Mouse (Mus musculus): ENCODE results near the gene Gm7861. TPM values are rescaled to one million over a fixed set of nuclear protein-coding genes. Genes with fewer than 3 reads are reported as not detected.
"Not testable (repeated sequence)": the region's sequence is repeated elsewhere in the genome, so short reads cannot be mapped to it uniquely, and the experiment has no call there.

Gm7861 gene
- polyA plus RNA-seq (2012; rRNA removed) = not detected in 2 replicates

DNA sequence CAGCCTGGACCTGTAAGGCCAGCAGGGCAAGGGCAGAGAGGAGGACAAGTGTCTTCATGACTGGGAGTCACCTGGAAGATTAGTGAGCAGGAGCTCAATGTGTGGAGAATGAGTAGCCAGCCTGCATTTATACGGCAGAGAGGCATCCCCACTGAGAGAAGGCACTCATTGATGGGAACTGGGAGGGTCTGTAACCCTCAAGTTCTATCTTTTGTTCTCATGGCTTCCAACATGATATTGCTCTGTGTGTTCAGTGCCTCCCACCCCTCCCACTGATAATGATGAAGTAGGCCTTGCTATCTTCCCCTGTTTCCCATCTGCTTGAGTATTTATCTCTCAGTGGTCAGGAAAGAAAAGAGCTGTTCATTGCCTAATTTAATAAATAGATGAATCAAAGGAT is at the start of gene Gm7861:
Gene Gm7861 (minus strand): TSS at position 101 of the 400 bp plus-strand sequence.
- not testable (repeated sequence) for H3K27me3 ChIP-seq (ENCODE audit: control insufficient read depth, insufficient read depth, low read length); H3K4me1 ChIP-seq (ENCODE audit: control insufficient read depth, insufficient read depth, low read length); H3K4me3 ChIP-seq (ENCODE audit: control insufficient read depth, low read depth, low read length); H3K36me3 ChIP-seq (ENCODE audit: control insufficient read depth, insufficient read depth, low read length); H3K27ac ChIP-seq (ENCODE audit: control insufficient read depth, insufficient read depth, low read depth, low read length)

DNA sequence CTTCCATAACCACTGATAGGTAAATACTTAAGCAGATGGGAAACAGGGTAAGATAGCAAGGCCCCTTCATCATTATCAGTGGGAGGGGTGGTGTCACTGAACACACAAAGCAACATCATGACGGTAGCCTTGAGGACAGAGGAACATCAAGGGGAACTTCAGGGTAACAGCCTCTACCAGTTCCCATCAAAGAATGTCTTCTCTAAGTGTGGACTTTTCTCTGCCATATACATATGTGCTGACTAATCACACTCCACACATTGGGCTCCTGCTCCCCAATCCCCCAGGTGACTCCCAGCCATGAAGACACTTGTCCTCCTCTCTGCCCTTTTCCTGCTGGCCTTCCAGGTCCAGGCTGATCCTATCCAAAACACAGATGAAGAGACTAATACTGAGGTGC is 23.6 kb upstream of the Gm7861 start, which contains the start of gene Defa26:
Gene Defa26 (plus strand): TSS at position 301 of the 400 bp plus-strand sequence.
- H3K4me1 ChIP-seq (ENCODE audit: control insufficient read depth, insufficient read depth, low read length); H3K4me3 ChIP-seq (ENCODE audit: control insufficient read depth, low read depth, low read length); H3K27me3 ChIP-seq (ENCODE audit: control insufficient read depth, insufficient read depth, low read length); H3K27ac ChIP-seq (ENCODE audit: control insufficient read depth, insufficient read depth, low read depth, low read length); H3K36me3 ChIP-seq (ENCODE audit: control insufficient read depth, insufficient read depth, low read length): not testable (repeated sequence)

DNA sequence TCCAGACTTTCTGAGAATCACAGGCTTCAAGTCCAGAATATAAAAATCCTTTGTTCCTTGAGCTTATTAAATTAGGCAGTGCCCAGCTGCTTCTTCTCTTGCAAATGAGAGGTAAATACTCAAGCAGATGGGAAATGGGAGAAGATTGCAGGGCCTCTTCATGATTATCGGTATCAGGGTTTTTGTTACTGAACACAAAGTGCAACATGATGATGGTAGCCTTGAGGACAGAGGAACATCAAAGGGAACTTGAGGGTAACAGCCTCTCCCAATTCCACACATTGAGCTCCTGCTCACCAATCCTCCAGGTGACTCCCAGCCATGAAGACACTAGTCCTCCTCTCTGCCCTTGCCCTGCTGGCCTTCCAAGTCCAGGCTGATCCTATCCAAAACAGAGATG is 11.6 kb downstream of the Gm7861 start, which contains the start of gene Defa28:
Gene Defa28 (plus strand): TSS at position 301 of the 400 bp plus-strand sequence.
- not testable (repeated sequence) for H3K36me3 ChIP-seq (ENCODE audit: control insufficient read depth, insufficient read depth, low read length); H3K4me1 ChIP-seq (ENCODE audit: control insufficient read depth, insufficient read depth, low read length); H3K27ac ChIP-seq (ENCODE audit: control insufficient read depth, insufficient read depth, low read depth, low read length); H3K27me3 ChIP-seq (ENCODE audit: control insufficient read depth, insufficient read depth, low read length); H3K4me3 ChIP-seq (ENCODE audit: control insufficient read depth, low read depth, low read length)

DNA sequence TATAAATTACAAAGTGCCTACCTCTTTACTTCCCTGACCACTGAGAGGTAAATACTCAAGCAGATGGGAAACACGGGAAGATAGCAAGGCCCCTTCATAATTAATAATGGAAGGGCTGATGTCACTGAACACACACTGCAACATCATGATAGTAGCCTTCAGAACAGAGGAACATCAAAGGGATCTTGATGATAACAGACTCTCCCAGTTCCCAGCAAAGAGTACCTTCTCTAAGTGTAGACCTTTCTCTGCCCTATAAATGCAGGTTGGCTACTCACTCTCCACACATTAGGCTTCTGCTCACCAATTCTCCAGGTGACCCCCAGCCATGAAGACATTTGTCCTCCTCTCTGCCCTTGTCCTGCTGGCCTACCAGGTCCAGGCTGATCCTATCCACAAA is 29.2 kb downstream of the Gm7861 start, which contains the start of gene Defa37:
Gene Defa37 (plus strand): TSS at position 301 of the 400 bp plus-strand sequence.
- not testable (repeated sequence) for H3K4me3 ChIP-seq (ENCODE audit: control insufficient read depth, low read depth, low read length); H3K36me3 ChIP-seq (ENCODE audit: control insufficient read depth, insufficient read depth, low read length); H3K4me1 ChIP-seq (ENCODE audit: control insufficient read depth, insufficient read depth, low read length); H3K27me3 ChIP-seq (ENCODE audit: control insufficient read depth, insufficient read depth, low read length); H3K27ac ChIP-seq (ENCODE audit: control insufficient read depth, insufficient read depth, low read depth, low read length)

Other genes with a start within 250 kb of the Gm7861 start
- not detected in 2 replicates for gene Defa2, start 216.0 kb downstream of the Gm7861 start, polyA plus RNA-seq (2012; rRNA removed)
- not detected in 2 replicates for gene Defa33, start 202.7 kb downstream of the Gm7861 start, polyA plus RNA-seq (2012; rRNA removed)
- gene Defa36, start 167.1 kb downstream of the Gm7861 start, polyA plus RNA-seq (2012; rRNA removed) = not detected in 2 replicates
- not detected in 2 replicates for gene Gm7849, start 137.9 kb downstream of the Gm7861 start, polyA plus RNA-seq (2012; rRNA removed)
- not detected in 2 replicates for gene Defa20, start 85.2 kb downstream of the Gm7861 start, polyA plus RNA-seq (2012; rRNA removed)
- gene Defa32, start 65.5 kb downstream of the Gm7861 start, polyA plus RNA-seq (2012; rRNA removed) = not detected in 2 replicates
- not detected in 2 replicates for gene Defa37, start 29.1 kb downstream of the Gm7861 start, polyA plus RNA-seq (2012; rRNA removed)
- not detected in 2 replicates for gene Defa28, start 11.5 kb downstream of the Gm7861 start, polyA plus RNA-seq (2012; rRNA removed)
- gene Defa26, start 23.7 kb upstream of the Gm7861 start, polyA plus RNA-seq (2012; rRNA removed) = not detected in 2 replicates
- not detected in 2 replicates for gene Defa17, start 61.3 kb upstream of the Gm7861 start, polyA plus RNA-seq (2012; rRNA removed)
- not detected in 2 replicates for gene Defa34, start 71.3 kb upstream of the Gm7861 start, polyA plus RNA-seq (2012; rRNA removed)
- gene AY761184, start 109.1 kb upstream of the Gm7861 start, polyA plus RNA-seq (2012; rRNA removed) = not detected in 2 replicates
- not detected in 2 replicates for gene Defa24, start 140.0 kb upstream of the Gm7861 start, polyA plus RNA-seq (2012; rRNA removed)
- not detected in 2 replicates for gene Defb50, start 229.0 kb upstream of the Gm7861 start, polyA plus RNA-seq (2012; rRNA removed)
- gene Defb2, start 245.4 kb upstream of the Gm7861 start, polyA plus RNA-seq (2012; rRNA removed) = 37.7 TPM in 1 of 2 replicates, not detected in the other

Data from testis, adult 2 months (tissue).